Mouse (Mus musculus) left cerebral cortex, adult 18-20 months (tissue): ENCODE data around the gene Per1. TPM values are rescaled to one million over a fixed set of nuclear protein-coding genes. Genes with fewer than 3 reads are reported as not detected.

ENCODE experiments used
- DNase-seq, 2 experiments: peaks; one replicate each; pipeline ENCODE4 v3.0.0; 2021 to 2022; ENCODE audit warnings: low spot score in 2 of 2, mixed read lengths in 1 of 2
- total RNA-seq, 2 experiments: library from RNA; stranded (reverse); gene quantifications; 2 replicates each; pipeline ENCODE4 v1.2.3; 2021

The Per1 gene
- total RNA-seq, 2 experiments from 2014 or later, result 129 to 133 TPM

GRCm38 (mm10) chr11:69096987-69097900, 2.2 kb downstream of the Per1 start:
- peak; percentile 97 to 98 for DNase-seq

GRCm38 (mm10) chr11:69098039-69098761, 3.2 kb downstream of the Per1 start:
- DNase-seq, result no peak

- DNase-seq, result peak; percentile 97
These were observed 3.7 kb downstream of the Per1 start for GRCm38 (mm10) chr11:69098762-69099091.

GRCm38 (mm10) chr11:69099177-69099914, 4.3 kb downstream of the Per1 start:
- DNase-seq, result no peak

- peak; percentile 92 to 96 for DNase-seq
These were observed 4.9 kb downstream of the Per1 start for GRCm38 (mm10) chr11:69099915-69100345.

DNA sequence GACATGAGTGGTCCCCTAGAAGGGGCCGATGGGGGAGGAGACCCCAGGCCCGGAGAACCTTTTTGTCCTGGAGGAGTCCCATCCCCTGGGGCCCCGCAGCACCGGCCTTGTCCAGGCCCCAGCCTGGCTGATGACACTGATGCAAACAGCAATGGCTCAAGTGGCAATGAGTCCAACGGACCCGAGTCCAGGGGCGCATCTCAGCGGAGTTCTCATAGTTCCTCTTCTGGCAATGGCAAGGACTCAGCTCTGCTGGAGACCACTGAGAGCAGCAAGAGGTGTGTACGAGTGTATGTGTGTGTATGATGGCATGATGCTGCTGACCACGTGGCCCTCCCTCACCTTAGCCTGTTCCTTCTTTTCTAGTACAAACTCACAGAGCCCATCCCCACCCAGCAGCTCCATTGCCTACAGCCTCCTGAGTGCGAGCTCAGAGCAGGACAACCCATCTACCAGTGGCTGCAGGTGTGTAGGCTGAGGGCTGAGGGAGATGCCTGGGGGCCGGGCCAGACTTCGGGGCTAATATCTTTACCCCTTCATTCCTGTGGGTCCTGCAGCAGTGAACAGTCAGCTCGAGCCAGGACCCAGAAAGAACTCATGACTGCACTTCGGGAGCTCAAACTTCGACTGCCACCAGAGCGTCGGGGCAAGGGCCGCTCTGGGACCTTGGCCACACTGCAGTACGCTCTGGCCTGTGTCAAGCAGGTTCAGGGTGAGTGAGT, 5.8 kb downstream of the Per1 start:
- DNase-seq, result no peak

DNA sequence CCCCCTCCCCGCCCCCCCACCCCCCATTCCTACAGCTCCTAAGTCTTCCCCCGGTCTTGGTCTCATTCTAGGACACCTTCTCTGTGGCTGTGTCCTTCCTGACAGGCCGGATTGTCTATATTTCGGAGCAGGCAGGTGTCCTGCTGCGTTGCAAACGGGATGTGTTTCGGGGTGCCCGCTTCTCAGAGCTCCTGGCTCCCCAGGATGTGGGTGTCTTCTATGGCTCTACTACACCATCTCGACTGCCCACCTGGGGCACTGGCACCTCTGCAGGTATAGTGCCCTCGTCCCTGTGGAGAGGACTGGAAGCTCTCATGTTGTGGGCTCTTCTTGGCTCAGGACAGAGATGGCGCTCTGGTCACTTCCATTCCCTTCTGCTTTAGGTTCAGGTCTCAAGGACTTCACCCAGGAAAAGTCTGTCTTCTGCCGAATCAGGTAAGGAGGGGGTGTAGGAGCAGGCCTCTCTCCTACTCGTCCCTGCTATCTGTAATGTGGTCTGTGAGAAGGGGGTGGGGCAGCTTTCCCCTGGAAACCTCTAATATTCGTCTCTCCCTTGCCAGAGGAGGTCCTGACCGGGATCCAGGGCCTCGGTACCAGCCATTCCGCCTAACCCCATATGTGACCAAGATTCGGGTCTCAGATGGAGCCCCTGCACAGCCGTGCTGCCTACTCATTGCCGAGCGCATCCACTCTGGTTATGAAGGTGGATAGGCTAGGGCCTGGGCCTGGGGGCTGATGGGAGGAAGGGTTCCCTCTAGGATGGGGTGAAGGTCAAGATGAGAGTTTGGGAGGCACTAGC, 6.8 kb downstream of the Per1 start:
- no peak for DNase-seq

DNA sequence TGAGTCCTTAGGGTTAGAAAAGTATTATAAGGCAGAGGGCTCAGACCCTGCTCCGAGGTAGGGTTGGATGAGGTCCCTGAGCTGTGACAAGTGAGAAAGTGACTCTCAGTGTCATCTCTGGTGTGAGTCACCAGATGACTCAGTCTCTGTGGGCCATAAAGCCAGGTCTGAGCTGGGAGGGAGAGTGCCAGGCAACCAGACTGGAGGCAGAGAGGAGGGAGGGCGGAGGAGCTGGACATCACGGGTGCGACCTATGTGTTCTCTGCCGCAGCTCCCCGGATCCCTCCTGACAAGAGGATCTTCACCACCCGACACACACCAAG, 7.3 kb downstream of the Per1 start:
- DNase-seq, result no peak

DNA sequence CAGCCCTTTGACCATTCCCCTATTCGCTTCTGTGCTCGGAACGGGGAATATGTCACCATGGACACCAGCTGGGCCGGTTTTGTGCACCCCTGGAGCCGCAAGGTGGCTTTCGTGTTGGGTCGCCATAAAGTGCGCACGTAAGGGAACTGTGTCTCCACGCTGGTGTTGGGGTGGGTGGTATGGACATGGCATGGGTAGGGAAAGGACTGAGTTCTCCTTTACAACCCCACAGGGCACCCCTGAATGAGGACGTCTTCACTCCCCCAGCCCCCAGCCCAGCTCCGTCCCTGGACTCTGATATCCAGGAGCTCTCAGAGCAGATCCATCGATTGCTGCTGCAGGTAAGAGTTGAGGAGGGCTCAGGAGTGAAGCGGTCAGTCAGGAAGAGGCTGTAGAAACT, 8.1 kb downstream of the Per1 start:
- peak in 1 of 2 experiments; percentile 1 for DNase-seq

DNA sequence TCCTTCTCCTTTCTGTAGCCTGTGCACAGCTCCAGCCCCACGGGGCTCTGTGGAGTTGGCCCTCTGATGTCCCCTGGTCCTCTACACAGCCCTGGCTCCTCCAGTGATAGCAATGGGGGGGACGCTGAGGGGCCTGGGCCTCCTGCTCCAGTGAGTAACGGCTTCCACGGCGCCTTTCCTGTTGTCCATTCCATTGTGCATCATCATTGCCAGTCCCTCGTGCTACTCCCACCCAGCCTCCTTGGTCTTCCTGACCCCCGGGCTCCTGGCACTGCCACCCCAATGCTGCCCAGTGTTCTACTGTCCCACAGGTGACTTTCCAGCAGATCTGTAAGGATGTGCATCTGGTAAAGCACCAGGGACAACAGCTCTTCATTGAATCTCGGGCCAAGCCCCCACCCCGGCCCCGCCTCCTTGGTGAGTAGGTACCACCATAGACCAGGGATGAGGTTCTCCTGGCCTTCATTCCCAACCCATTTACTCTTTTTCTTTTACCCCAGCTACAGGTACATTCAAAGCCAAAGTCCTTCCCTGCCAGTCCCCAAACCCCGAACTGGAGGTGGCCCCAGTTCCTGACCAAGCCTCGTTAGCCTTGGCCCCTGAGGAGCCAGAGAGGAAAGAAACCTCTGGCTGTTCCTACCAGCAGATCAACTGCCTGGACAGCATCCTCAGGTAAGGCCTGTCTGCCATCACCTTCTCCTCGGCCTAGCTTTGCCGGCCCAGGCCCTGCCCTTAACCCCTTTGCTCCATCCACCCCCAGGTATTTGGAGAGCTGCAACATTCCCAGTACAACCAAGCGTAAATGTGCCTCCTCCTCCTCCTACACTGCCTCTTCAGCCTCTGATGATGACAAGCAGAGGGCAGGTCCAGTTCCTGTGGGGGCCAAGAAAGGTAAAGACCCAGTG, 8.8 kb downstream of the Per1 start:
- peak in 1 of 2 experiments; percentile 2 for DNase-seq

DNA sequence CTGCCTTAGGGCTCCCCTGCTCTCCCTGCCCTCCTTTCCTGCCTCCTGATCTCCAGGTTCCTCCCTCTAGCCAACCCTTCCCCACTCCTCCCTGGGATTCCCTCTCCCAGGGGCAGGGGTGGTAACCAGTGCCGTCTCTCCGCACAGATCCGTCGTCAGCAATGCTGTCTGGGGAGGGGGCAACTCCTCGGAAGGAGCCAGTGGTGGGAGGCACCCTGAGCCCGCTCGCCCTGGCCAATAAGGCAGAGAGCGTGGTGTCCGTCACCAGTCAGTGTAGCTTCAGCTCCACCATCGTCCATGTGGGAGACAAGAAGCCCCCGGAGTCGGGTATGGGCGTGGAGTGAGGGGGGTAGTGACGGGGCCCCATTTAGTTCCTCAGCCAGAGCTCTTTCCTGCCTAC, 9.5 kb downstream of the Per1 start:
- DNase-seq, result peak in 1 of 2 experiments; percentile 1

GRCm38 (mm10) chr11:69105227-69105626, 10.2 kb downstream of the Per1 start:
- DNase-seq, result no peak

GRCm38 (mm10) chr11:69105796-69106195, 10.8 kb downstream of the Per1 start:
- no peak for DNase-seq

- no peak for DNase-seq
These were observed 11.3 kb downstream of the Per1 start for GRCm38 (mm10) chr11:69106299-69106698.

GRCm38 (mm10) chr11:69106842-69107241, 11.8 kb downstream of the Per1 start:
- DNase-seq, result no peak

- DNase-seq, result no peak
These were observed 12.7 kb downstream of the Per1 start for GRCm38 (mm10) chr11:69107676-69108075.

DNA sequence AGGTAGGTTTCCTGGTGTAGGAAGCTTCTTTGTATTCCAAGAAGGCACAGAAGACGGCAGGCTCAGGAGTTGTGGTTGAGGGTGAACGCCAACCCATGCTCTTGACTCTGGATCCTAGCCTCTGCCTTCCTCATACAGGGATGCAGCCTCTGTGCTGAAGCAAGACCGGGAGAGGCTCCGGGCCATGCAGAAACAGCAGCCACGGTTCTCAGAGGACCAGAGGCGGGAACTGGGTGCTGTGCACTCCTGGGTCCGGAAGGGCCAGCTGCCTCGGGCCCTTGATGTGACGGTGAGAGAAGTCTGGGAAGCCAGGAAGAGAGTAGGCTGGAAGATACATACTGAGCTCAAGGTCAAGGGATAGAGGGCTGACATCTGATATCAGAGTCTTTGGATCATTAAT, 13.2 kb downstream of the Per1 start:
- DNase-seq, result no peak

DNA sequence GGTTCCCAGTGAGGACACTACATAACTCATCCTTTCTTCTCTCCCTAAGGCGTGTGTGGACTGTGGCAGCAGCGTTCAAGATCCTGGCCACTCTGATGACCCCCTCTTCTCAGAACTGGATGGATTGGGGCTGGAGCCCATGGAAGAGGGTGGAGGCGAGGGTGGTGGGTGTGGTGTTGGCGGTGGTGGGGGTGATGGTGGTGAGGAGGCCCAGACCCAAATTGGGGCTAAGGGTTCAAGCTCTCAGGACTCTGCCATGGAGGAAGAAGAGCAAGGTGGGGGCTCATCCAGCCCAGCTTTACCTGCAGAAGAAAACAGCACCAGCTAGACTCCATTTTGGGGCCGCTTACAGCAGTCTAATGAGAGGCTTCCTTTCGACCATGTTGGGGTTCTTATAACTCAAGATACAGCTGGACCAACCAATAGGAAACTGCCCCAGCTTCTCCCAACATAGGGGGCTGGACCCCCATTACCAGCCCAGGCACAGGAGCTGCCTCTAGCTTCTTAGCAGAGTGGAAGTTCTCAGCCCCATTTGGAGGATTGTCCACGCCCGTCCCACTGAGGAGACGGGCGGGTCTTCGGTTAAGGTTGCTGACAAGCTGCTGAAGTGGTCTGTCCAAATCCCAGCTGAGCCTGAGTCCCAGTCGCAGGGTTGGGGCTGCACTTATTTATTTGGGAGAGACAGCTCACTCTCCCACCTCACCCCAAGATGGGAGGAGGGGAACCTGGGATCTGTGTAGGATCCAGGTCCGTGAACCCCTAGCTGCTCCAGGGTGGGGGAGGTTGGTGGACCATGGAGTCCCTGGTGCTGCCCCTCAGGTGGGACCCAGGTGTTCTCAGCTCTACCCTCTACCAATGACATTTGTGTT, 14.2 kb downstream of the Per1 start:
- no peak for DNase-seq
